Mouse (Mus musculus) liver, adult (tissue): ENCODE results near the gene 1700102P08Rik.
A peak's percentile ranks its signal among the peaks of the same experiment; 100 is the strongest.

Source experiments
- GATA4 ChIP-seq: IDR thresholded peaks from 2 replicates; pipeline ENCODE4 v1.6.1; 2014; ENCODE audit warnings: mild to moderate bottlenecking, low read length; ENCODE audit not compliant: insufficient replicate concordance

The 1700102P08Rik gene

GRCm38 (mm10) chr9:108401186-108401960, 8.8 kb downstream of the 1700102P08Rik start:
- TF ChIP-seq GATA4: no peak

GRCm38 (mm10) chr9:108403081-108403480, 10.5 kb downstream of the 1700102P08Rik start:
- TF ChIP-seq GATA4: no peak

- TF ChIP-seq GATA4: peak; percentile 75; the same call in 1 of the 2 replicates
Measured at GRCm38 (mm10) chr9:108404451-108404850, 11.8 kb downstream of the 1700102P08Rik start.

GRCm38 (mm10) chr9:108409535-108409934, 16.9 kb downstream of the 1700102P08Rik start:
- TF ChIP-seq GATA4: no peak

GRCm38 (mm10) chr9:108411381-108411942, 18.9 kb downstream of the 1700102P08Rik start:
- TF ChIP-seq GATA4: no peak

- no peak for TF ChIP-seq GATA4
Measured at GRCm38 (mm10) chr9:108412221-108412620, 19.6 kb downstream of the 1700102P08Rik start.

- no peak for TF ChIP-seq GATA4
Measured at GRCm38 (mm10) chr9:108428384-108428783, 35.8 kb downstream of the 1700102P08Rik start, which contains the start of gene Ccdc36. Ccdc36 (minus strand) TSS chr9:108428484.

- TF ChIP-seq GATA4: no peak
Measured at GRCm38 (mm10) chr9:108431431-108432067, 38.9 kb downstream of the 1700102P08Rik start.

GRCm38 (mm10) chr9:108436182-108436581, 43.6 kb downstream of the 1700102P08Rik start, which contains the start of gene BC048562:
BC048562 (plus strand) TSS chr9:108436482.
- TF ChIP-seq GATA4: no peak

GRCm38 (mm10) chr9:108439176-108439575, 46.6 kb downstream of the 1700102P08Rik start:
- TF ChIP-seq GATA4: no peak

GRCm38 (mm10) chr9:108440485-108440884, 47.9 kb downstream of the 1700102P08Rik start:
- TF ChIP-seq GATA4: no peak

GRCm38 (mm10) chr9:108441236-108441919, 48.8 kb downstream of the 1700102P08Rik start:
- TF ChIP-seq GATA4: no peak

GRCm38 (mm10) chr9:108445125-108445524, 52.5 kb downstream of the 1700102P08Rik start:
- no peak for TF ChIP-seq GATA4

- no peak for TF ChIP-seq GATA4
Measured at GRCm38 (mm10) chr9:108449860-108450259, 57.3 kb downstream of the 1700102P08Rik start.
